Mouse (Mus musculus): ENCODE measurements around the gene Dscaml1. TPM values are rescaled to one million over a fixed set of nuclear protein-coding genes. Genes with fewer than 3 reads are reported as not detected.

The Dscaml1 gene
- total and polyA plus RNA-seq, 2 experiments from 2014 or later = 0.04 to 0.84 TPM

DNA sequence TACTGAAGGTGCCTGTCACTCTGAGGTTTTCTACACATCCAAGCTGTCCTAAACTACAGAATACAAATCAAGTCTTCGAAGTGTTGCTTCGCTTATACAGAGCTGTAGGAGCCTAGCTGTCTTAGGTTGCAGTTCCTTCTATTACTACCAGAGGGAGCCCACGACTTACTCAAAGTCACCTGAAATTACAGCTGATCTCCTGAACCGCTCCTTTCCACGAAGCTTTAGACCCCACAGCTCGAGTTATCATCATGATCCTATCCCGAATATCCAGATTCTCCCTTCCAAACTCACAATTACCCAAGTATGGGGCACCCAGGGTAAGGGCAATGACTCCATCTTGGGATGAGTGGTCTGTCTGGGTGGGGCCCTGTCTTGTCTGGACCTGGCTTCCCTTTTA lies 14.6 kb upstream of the Dscaml1 start:
- H3K9ac ChIP-seq (replicated peaks; ENCODE audit: low read depth, low read length) = no peak overlapping the region
- H3K4me2 ChIP-seq (ENCODE audit: low read depth, low read length) = peak overlapping the region; percentile 2; the same call in 1 of the 2 replicates
- TF ChIP-seq CTCF (IDR thresholded peaks at IDR 0.05; ENCODE audit: low read depth) (peak; percentile 68), EP300 (IDR thresholded peaks at IDR 0.05; ENCODE audit: low read depth) (no peak)
- no peaks in the 10 kb centered on the region for H3K9me3 ChIP-seq (replicated peaks; ENCODE audit: control insufficient read depth, low read length)
- whole genome bisulfite sequencing = 20% methylated on average over 7 of the region's 7 CpGs
- no peaks in the 10 kb centered on the region for H3K4me1 ChIP-seq (ENCODE audit: control insufficient read depth, insufficient read depth)
- DNase-seq (ENCODE audit: low spot score) = peak; percentile 61
- peaks cover 19% of the 10 kb centered on the region; the same call in 1 of the 2 replicates for H3K27me3 ChIP-seq (ENCODE audit: control insufficient read depth, insufficient read depth, low read length)
- H3K36me3 ChIP-seq (replicated peaks; ENCODE audit: control insufficient read depth, insufficient read depth, low read length) = no peaks in the 10 kb centered on the region
- H3K27ac ChIP-seq (ENCODE audit: low read depth) = no peak overlapping the region
- peak; percentile 54; the same call in 1 of the 2 replicates for ATAC-seq (ENCODE audit: insufficient read depth, low read depth)
- H3K4me3 ChIP-seq (ENCODE audit: low read depth, low read length) = no peak overlapping the region

DNA sequence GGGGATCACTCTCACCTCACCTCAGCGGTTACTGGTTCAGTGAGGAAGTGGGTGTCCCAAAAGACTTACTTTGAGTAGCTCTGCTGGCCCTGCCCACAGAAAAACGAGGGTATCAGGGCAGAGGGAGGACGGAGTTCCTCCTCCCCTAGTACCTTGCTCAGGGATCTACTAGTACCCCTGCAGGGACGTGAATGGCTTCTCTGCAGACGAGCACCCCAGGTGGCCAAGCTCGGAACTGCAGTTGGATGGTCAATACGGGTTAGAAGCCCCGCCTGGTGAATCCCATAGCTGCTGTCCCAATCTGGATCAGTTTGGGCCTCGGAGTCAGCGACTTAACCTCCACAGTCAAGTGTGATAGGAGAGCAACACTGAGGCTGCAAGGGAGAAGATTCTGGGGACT lies 14.1 kb upstream of the Dscaml1 start:
- peak; percentile 55 for ATAC-seq (ENCODE audit: insufficient read depth, low read depth)
- WGBS = 5% methylated on average over 10 of the region's 10 CpGs
- Histone ChIP-seq H3K9ac (replicated peaks; ENCODE audit: low read depth, low read length) (no peak overlapping the region), H3K36me3 (replicated peaks; ENCODE audit: control insufficient read depth, insufficient read depth, low read length) (no peaks in the 10 kb centered on the region), H3K27me3 (ENCODE audit: control insufficient read depth, insufficient read depth, low read length) (peaks cover 19% of the 10 kb centered on the region; the same call in 1 of the 2 replicates), H3K27ac (ENCODE audit: low read depth) (no peak overlapping the region), H3K9me3 (replicated peaks; ENCODE audit: control insufficient read depth, low read length) (no peaks in the 10 kb centered on the region), H3K4me1 (ENCODE audit: control insufficient read depth, insufficient read depth) (no peaks in the 10 kb centered on the region), H3K4me3 (ENCODE audit: low read depth, low read length) (no peak overlapping the region), H3K4me2 (ENCODE audit: low read depth, low read length) (peak overlapping the region; percentile 2; the same call in 1 of the 2 replicates)
- TF ChIP-seq EP300 (IDR thresholded peaks at IDR 0.05; ENCODE audit: low read depth) (no peak), CTCF (IDR thresholded peaks at IDR 0.05; ENCODE audit: low read depth) (peak; percentile 85)
- peak; percentile 69 for DNase-seq (ENCODE audit: low spot score)

DNA sequence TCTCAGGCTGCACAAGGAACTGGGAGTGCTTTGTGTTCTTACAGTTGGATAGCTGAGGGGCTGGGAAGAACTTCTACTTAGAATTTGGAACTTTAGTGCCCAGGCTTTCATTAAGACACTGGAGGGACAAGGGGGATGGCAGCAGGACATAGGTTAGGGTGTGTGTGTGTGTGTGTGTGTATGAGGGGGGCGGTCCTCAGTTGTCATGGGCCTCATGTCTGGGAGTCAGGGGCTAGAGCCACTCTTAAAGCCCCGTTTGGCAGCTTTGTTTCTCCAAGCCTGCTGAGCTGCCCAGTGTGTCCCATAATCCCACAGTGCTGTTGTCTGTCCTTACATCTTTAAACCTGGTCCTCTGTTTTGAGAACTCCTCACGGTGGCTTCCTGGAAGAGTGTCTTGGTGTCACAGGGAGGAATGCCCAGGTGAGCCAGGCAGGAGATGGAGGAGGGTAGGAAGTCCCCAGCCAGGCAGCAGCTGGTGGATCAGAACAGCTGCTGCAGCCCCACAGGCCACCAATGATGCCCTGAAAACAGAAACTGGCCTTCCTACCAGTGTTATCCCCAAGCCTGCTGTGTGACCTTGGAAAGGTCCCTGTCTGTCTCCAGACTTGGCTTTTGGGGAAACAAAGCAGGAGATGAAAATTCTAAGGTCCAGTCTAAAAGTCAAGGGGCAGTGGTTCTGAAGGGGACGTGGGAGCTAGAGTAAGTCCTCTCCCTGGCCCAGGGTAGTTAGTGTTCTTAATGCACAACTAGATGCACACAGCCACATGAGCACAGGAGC lies 13.5 kb upstream of the Dscaml1 start:
- no peaks in the 10 kb centered on the region for H3K36me3 ChIP-seq (replicated peaks; ENCODE audit: control insufficient read depth, insufficient read depth, low read length)
- no peaks in the 10 kb centered on the region for H3K4me1 ChIP-seq (ENCODE audit: control insufficient read depth, insufficient read depth)
- TF ChIP-seq CTCF (IDR thresholded peaks at IDR 0.05; ENCODE audit: low read depth) = no peak
- H3K27ac ChIP-seq (ENCODE audit: low read depth) = no peak overlapping the region
- no peak for ATAC-seq (ENCODE audit: insufficient read depth, low read depth)
- H3K9me3 ChIP-seq (replicated peaks; ENCODE audit: control insufficient read depth, low read length) = no peaks in the 10 kb centered on the region
- no peak overlapping the region for H3K4me3 ChIP-seq (ENCODE audit: low read depth, low read length)
- no peak overlapping the region for H3K4me2 ChIP-seq (ENCODE audit: low read depth, low read length)
- peaks cover 21% of the 10 kb centered on the region; the same call in 1 of the 2 replicates for H3K27me3 ChIP-seq (ENCODE audit: control insufficient read depth, insufficient read depth, low read length)
- H3K9ac ChIP-seq (replicated peaks; ENCODE audit: low read depth, low read length) = no peak overlapping the region
- 65% methylated on average over 4 of the region's 4 CpGs for WGBS
- no peak for DNase-seq (ENCODE audit: low spot score)

DNA sequence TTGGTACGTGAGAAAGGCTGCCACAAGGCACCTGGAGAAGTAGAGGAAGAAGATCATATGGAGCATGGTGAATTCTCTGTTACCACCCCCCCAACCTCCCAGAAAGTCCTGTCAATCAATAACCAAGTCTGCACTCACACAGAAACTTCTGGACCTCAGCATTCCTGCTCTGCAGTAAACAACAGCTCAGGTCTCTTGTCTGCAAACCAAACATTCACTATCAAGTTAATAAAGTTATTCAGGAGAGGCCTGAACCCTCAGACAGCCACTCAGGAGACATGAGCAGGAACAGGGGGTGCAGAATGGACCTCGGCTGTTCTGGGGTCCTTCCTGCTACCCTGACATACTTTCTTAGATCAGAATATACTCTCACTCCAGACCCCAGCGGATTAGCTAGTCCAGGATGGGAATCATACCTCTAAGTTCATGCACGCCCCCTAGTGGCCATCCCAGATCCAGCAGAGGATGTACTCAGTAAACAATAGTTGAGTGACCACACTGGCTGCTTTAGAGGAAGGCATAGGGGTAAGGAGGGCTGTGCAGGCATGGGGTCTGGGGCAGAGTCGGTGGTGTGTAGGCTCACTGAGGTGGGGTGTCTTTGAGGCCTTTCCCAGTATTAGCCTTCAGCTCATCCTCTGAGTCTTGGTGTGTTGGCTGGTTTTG lies 12.8 kb upstream of the Dscaml1 start:
- Histone ChIP-seq H3K4me2 (ENCODE audit: low read depth, low read length) (no peak overlapping the region), H3K9ac (replicated peaks; ENCODE audit: low read depth, low read length) (no peak overlapping the region), H3K36me3 (replicated peaks; ENCODE audit: control insufficient read depth, insufficient read depth, low read length) (no peaks in the 10 kb centered on the region), H3K4me1 (ENCODE audit: control insufficient read depth, insufficient read depth) (no peaks in the 10 kb centered on the region), H3K27ac (ENCODE audit: low read depth) (no peak overlapping the region), H3K4me3 (ENCODE audit: low read depth, low read length) (no peak overlapping the region), H3K27me3 (ENCODE audit: control insufficient read depth, insufficient read depth, low read length) (peaks cover 21% of the 10 kb centered on the region; the same call in 1 of the 2 replicates), H3K9me3 (replicated peaks; ENCODE audit: control insufficient read depth, low read length) (no peaks in the 10 kb centered on the region)
- TF ChIP-seq EP300 (IDR thresholded peaks at IDR 0.05; ENCODE audit: low read depth) (no peak), CTCF (IDR thresholded peaks at IDR 0.05; ENCODE audit: low read depth) (peak; percentile 28)
- WGBS = 49% methylated on average over 5 of the region's 5 CpGs
- ATAC-seq (ENCODE audit: insufficient read depth, low read depth) (no peak), DNase-seq (ENCODE audit: low spot score) (no peak)

DNA sequence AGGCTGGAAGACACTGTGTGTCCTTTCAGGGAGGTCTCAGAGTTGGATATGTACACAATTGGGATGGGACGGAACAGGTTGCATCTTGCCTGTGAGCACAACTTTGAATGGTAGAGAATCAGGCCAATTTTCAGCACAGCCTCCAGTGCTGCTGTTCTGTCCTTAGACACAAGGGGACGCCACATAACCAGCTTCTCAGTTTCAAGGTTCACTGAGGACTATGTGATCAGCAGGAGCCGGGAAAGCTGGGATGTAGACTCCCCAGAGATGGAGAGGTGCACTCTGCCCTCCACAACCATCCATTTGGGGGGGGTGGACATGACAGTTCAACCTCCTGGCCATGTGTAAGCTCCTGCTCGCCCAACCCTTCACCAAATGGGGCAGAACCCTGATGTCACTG lies 10.5 kb upstream of the Dscaml1 start:
- no peak for ATAC-seq (ENCODE audit: insufficient read depth, low read depth)
- TF ChIP-seq CTCF (IDR thresholded peaks at IDR 0.05; ENCODE audit: low read depth) (peak; percentile 73), EP300 (IDR thresholded peaks at IDR 0.05; ENCODE audit: low read depth) (no peak)
- Histone ChIP-seq H3K4me2 (ENCODE audit: low read depth, low read length) (no peak overlapping the region), H3K27ac (ENCODE audit: low read depth) (no peak overlapping the region), H3K36me3 (replicated peaks; ENCODE audit: control insufficient read depth, insufficient read depth, low read length) (no peaks in the 10 kb centered on the region), H3K4me3 (ENCODE audit: low read depth, low read length) (no peak overlapping the region), H3K27me3 (ENCODE audit: control insufficient read depth, insufficient read depth, low read length) (peaks cover 13% of the 10 kb centered on the region; the same call in 1 of the 2 replicates), H3K9me3 (replicated peaks; ENCODE audit: control insufficient read depth, low read length) (no peaks in the 10 kb centered on the region), H3K4me1 (ENCODE audit: control insufficient read depth, insufficient read depth) (no peaks in the 10 kb centered on the region), H3K9ac (replicated peaks; ENCODE audit: low read depth, low read length) (no peak overlapping the region)
- 46% methylated on average over 4 of the region's 4 CpGs for WGBS
- no peak for DNase-seq (ENCODE audit: low spot score)
